Mouse (Mus musculus) CH12.LX (cell line): ENCODE measurements around the gene Exoc2. TPM values are rescaled to one million over a fixed set of nuclear protein-coding genes. Genes with fewer than 3 reads are reported as not detected.

Experiments used
- DNase-seq: peaks from one replicate; pipeline ENCODE4 v3.0.0-alpha.2; 2013; ENCODE audit errors: extremely low read depth
- H3K27ac ChIP-seq: 2 replicates; pipeline ENCODE4 v1.5.1; 2012; ENCODE audit warnings: low read depth, mild to moderate bottlenecking, control low read depth, moderate library complexity; ENCODE audit not compliant: insufficient read depth
- H3K27me3 ChIP-seq: replicated peaks from 2 replicates; pipeline ENCODE3; 2012; ENCODE audit warnings: inconsistent platforms
- H3K36me3 ChIP-seq, 2 experiments: replicated peaks in 1 of 2; 2 replicates each; pipeline versions ENCODE3 to v1.6.1; 2012; ENCODE audit warnings: inconsistent platforms in 1 of 2, low read length in 1 of 2, mild to moderate bottlenecking in 1 of 2, mixed read lengths in 1 of 2, moderate library complexity in 1 of 2; ENCODE audit not compliant: control insufficient read depth in 1 of 2, insufficient read depth in 1 of 2
- H3K4me1 ChIP-seq, 2 experiments: 2 replicates each; pipeline ENCODE4 v1.6.1; 2012; ENCODE audit warnings: inconsistent platforms in 1 of 2, moderate library complexity in 1 of 2; ENCODE audit not compliant: insufficient read depth in 2 of 2, control insufficient read depth in 1 of 2
- H3K4me2 ChIP-seq: 2 replicates; pipeline ENCODE4 v1.6.1; 2012; ENCODE audit warnings: low read depth, mild to moderate bottlenecking, control low read depth; ENCODE audit not compliant: poor library complexity, insufficient read depth, severe bottlenecking
- H3K4me3 ChIP-seq, 3 experiments: fragments of 150-350 bp in 1 of 3; sonication (generic) in 1 of 3; replicated peaks in 1 of 3; 2 replicates each; pipeline versions ENCODE3 to v1.5.1; 2011 to 2012; ENCODE audit warnings: low read depth in 2 of 3, low read length in 2 of 3, mild to moderate bottlenecking in 2 of 3, moderate library complexity in 2 of 3, control low read depth in 1 of 3, improper control_type of control experiment in 1 of 3, inconsistent platforms in 1 of 3, mixed read lengths in 1 of 3; ENCODE audit not compliant: poor library complexity in 1 of 3
- H3K79me2 ChIP-seq: replicated peaks from 2 replicates; pipeline ENCODE4 v1.6.1; 2012; ENCODE audit warnings: mild to moderate bottlenecking, moderate library complexity; ENCODE audit not compliant: control insufficient read depth, poor library complexity, insufficient read depth, severe bottlenecking; ENCODE audit errors: extremely low read depth
- H3K9ac ChIP-seq: 2 replicates; pipeline ENCODE4 v1.6.1; 2012; ENCODE audit warnings: low read depth, mild to moderate bottlenecking, control low read depth, moderate library complexity; ENCODE audit not compliant: insufficient read depth
- H3K9me3 ChIP-seq: replicated peaks from 2 replicates; pipeline ENCODE3; 2012; ENCODE audit warnings: low read length, inconsistent platforms, mixed read lengths
- CTCF ChIP-seq, 2 experiments: IDR thresholded peaks in 1 of 2; conservative IDR thresholded peaks in 1 of 2; 2 replicates each; pipeline ENCODE4 v1.5.1; 2011 to 2012; ENCODE audit warnings: low read depth in 2 of 2, low read length in 2 of 2, improper control_type of control experiment in 1 of 2, inconsistent platforms in 1 of 2, mild to moderate bottlenecking in 1 of 2, moderate library complexity in 1 of 2
- E2F4 ChIP-seq: IDR thresholded peaks from 2 replicates; pipeline ENCODE4 v1.6.1; 2011; ENCODE audit warnings: low read depth, low read length, improper control_type of control experiment; ENCODE audit not compliant: insufficient replicate concordance
- EP300 ChIP-seq: IDR thresholded peaks from 2 replicates; pipeline ENCODE4 v1.6.1; 2011; ENCODE audit warnings: low read length, improper control_type of control experiment
- ETS1 ChIP-seq: conservative IDR thresholded peaks from 2 replicates; pipeline ENCODE4 v1.6.1; 2012; ENCODE audit warnings: low read depth, mild to moderate bottlenecking, inconsistent platforms, low read length, improper control_type of control experiment, moderate library complexity
- HCFC1 ChIP-seq: IDR thresholded peaks from 2 replicates; pipeline ENCODE4 v1.6.1; 2012; ENCODE audit warnings: low read depth, mild to moderate bottlenecking, inconsistent platforms, low read length, improper control_type of control experiment
- KAT2A ChIP-seq: IDR thresholded peaks from 2 replicates; pipeline ENCODE4 v1.6.1; 2012; ENCODE audit warnings: low read length, improper control_type of control experiment, inconsistent platforms; ENCODE audit not compliant: insufficient replicate concordance
- MAX ChIP-seq: IDR thresholded peaks from 2 replicates; pipeline ENCODE4 v1.6.1; 2011; ENCODE audit warnings: low read length, improper control_type of control experiment
- MEF2A ChIP-seq: IDR thresholded peaks from 2 replicates; pipeline ENCODE4 v1.6.1; 2014; ENCODE audit warnings: low read depth, mild to moderate bottlenecking, inconsistent platforms, low read length, improper control_type of control experiment, borderline replicate concordance
- RAD21 ChIP-seq: IDR thresholded peaks from 2 replicates; pipeline ENCODE4 v1.6.1; 2011; ENCODE audit warnings: low read depth, mild to moderate bottlenecking, low read length, improper control_type of control experiment, moderate library complexity
- SMC3 ChIP-seq: IDR thresholded peaks from 2 replicates; pipeline ENCODE4 v1.6.1; 2011; ENCODE audit warnings: low read depth, low read length, improper control_type of control experiment
- TCF12 ChIP-seq: IDR thresholded peaks from 2 replicates; pipeline ENCODE4 v1.6.1; 2014; ENCODE audit warnings: low read depth, mild to moderate bottlenecking, inconsistent platforms, low read length, improper control_type of control experiment
- USF1 ChIP-seq: IDR thresholded peaks from 2 replicates; pipeline ENCODE4 v1.6.1; 2014; ENCODE audit warnings: low read depth, mild to moderate bottlenecking, inconsistent platforms, low read length, improper control_type of control experiment
- ZC3H11A ChIP-seq: IDR thresholded peaks from 2 replicates; pipeline ENCODE4 v1.6.1; 2012; ENCODE audit warnings: low read depth, mild to moderate bottlenecking, inconsistent platforms, low read length, improper control_type of control experiment
- ZKSCAN1 ChIP-seq: IDR thresholded peaks from 2 replicates; pipeline ENCODE4 v1.6.1; 2012; ENCODE audit warnings: low read depth, inconsistent platforms, low read length, improper control_type of control experiment, borderline replicate concordance
- ZMIZ1 ChIP-seq: IDR thresholded peaks from 2 replicates; pipeline ENCODE4 v1.6.1; 2012; ENCODE audit warnings: low read depth, mild to moderate bottlenecking, inconsistent platforms, low read length, improper control_type of control experiment
- ZNF384 ChIP-seq: IDR thresholded peaks from 2 replicates; pipeline ENCODE4 v1.6.1; 2012; ENCODE audit warnings: low read depth, low read length, improper control_type of control experiment, inconsistent platforms
- dilution Hi-C: fragments of 300-500 bp; cut with MboI; formaldehyde crosslinking; loops from 2 replicates; pipeline ENCODE4 v1.14.3; 2020; ENCODE audit warnings: low sequenced_read_pairs; ENCODE audit not compliant: extremely low pct_unique_long_range_greater_than_20kb, extremely low pct_ligation_motif_present
- in situ Hi-C: fragments of 300-500 bp; cut with MboI; formaldehyde crosslinking; loops from 3 replicates; pipeline ENCODE4 v1.14.3; 2019; ENCODE audit warnings: low sequenced_read_pairs, low pct_ligation_motif_present, low pct_unique_long_range_greater_than_20kb, mixed read lengths
- polyA plus RNA-seq: library from polyadenylated mRNA; unstranded; fragments of >175 nt; gene quantifications from 2 replicates; pipeline ENCODE4 v1.2.1, GENCODE M21; 2012; ENCODE audit warnings: low read depth; ENCODE audit not compliant: insufficient read length
- total RNA-seq, 2 experiments: library from RNA; depleted of rRNA; stranded (reverse); fragments of 300-350 nt in 1 of 2; fragments of >200 nt in 1 of 2; gene quantifications; 2 replicates each; pipeline ENCODE4 v1.2.3; 2012 to 2014

Exoc2 gene
- total and polyA plus RNA-seq, 3 experiments: 21.1 to 33.0 (median 29.7) TPM

GRCm38 (mm10) chr13:30792308-30792707 lies 181.6 kb downstream of the Exoc2 start:
- no peak overlapping the region for H3K27ac ChIP-seq
- H3K36me3 ChIP-seq: no peaks in the 10 kb centered on the region
- H3K79me2 ChIP-seq: no peaks in the 10 kb centered on the region
- peak; percentile 50; the same call in 1 of the 2 replicates for TF ChIP-seq ETS1
- no peak for TF ChIP-seq ZC3H11A
- 0 out of 2 replicates have a peak, but pooled peaks have one; percentile 19 for TF ChIP-seq TCF12
- no peak for TF ChIP-seq CTCF (conservative IDR thresholded peaks at IDR 0.05 in 1 of 2, IDR thresholded peaks at IDR 0.05 in 1 of 2; ENCODE audit: low read depth in 2 of 2, low read length in 2 of 2)
- peak; percentile 46; the same call in 1 of the 2 replicates for TF ChIP-seq EP300
- TF ChIP-seq ZNF384: peak; percentile 47; the same call in 1 of the 2 replicates
- in situ Hi-C loops (no loop called here), dilution Hi-C loops (no loop called here)
- peaks cover 5 to 41% of the 10 kb centered on the region in 2 experiments; a peak in 2 of 4 replicates for H3K4me1 ChIP-seq
- no peaks in the 10 kb centered on the region for H3K27me3 ChIP-seq
- no peaks in the 10 kb centered on the region for H3K9me3 ChIP-seq
- peak; percentile 62 for DNase-seq
- H3K4me2 ChIP-seq: no peak overlapping the region
- no peak overlapping the region for H3K4me3 ChIP-seq
- H3K9ac ChIP-seq: no peak overlapping the region; the same call in 1 of the 2 replicates

GRCm38 (mm10) chr13:30790016-30790415 lies 183.9 kb downstream of the Exoc2 start:
- Histone ChIP-seq H3K9ac (no peak overlapping the region), H3K4me2 (no peak overlapping the region), H3K79me2 (no peaks in the 10 kb centered on the region), H3K4me1 (peaks cover 12 to 62% of the 10 kb centered on the region in 2 experiments), H3K27ac (no peak overlapping the region), H3K4me3 (no peak overlapping the region), H3K36me3 (no peaks in the 10 kb centered on the region), H3K27me3 (no peaks in the 10 kb centered on the region), H3K9me3 (no peaks in the 10 kb centered on the region)
- in situ Hi-C loops (no loop called here), dilution Hi-C loops (no loop called here)
- no peak for DNase-seq
- TF ChIP-seq RAD21: no peak
- TF ChIP-seq TCF12: no peak
- no peak for TF ChIP-seq MEF2A
- no peak for TF ChIP-seq USF1
- no peak for TF ChIP-seq EP300
- no peak for TF ChIP-seq KAT2A
- no peak for TF ChIP-seq ZMIZ1
- no peak for TF ChIP-seq MAX
- TF ChIP-seq ZKSCAN1: no peak
- TF ChIP-seq SMC3: no peak
- no peak for TF ChIP-seq HCFC1
- no peak for TF ChIP-seq E2F4
